Mouse (Mus musculus): Measurements from ENCODE around the gene Trim11.

GRCm38 (mm10) chr11:59000635-59001034 lies 22.7 kb downstream of the Trim11 start:
- TF ChIP-seq CTCF (IDR thresholded peaks at IDR 0.05; ENCODE audit: borderline replicate concordance, insufficient read depth, low read length) (no peak), POLR2A (IDR thresholded peaks at IDR 0.05; ENCODE audit: low read depth, low read length) (no peak)

Data from embryonic fibroblast, embryonic 13.5 days (primary cell).